Mouse (Mus musculus): ENCODE data around the gene Mtus2. TPM values are rescaled to one million over a fixed set of nuclear protein-coding genes. Genes with fewer than 3 reads are reported as not detected.

Mtus2 gene
- polyA plus RNA-seq, 1 experiment from 2014 or later: 5.5 TPM

GRCm38 (mm10) chr5:148289951-148290350, 332.8 kb downstream of the Mtus2 start:
- Histone ChIP-seq H3K4me3 (ENCODE audit: low read depth, low read length) (no peak overlapping the region), H3K4me1 (ENCODE audit: insufficient read depth, low read depth, low read length) (no peaks in the 10 kb centered on the region), H3K4me2 (replicated peaks; ENCODE audit: low read depth, low read length) (no peak overlapping the region), H3K9me3 (ENCODE audit: low read length) (no peaks in the 10 kb centered on the region), H3K27ac (ENCODE audit: low read length) (no peak overlapping the region), H3K27me3 (replicated peaks; ENCODE audit: insufficient read depth, low read length) (no peaks in the 10 kb centered on the region), H3K36me3 (ENCODE audit: insufficient read depth, low read length) (no peaks in the 10 kb centered on the region), H3K9ac (replicated peaks; ENCODE audit: low read depth) (no peak overlapping the region)
- TF ChIP-seq EP300 (IDR thresholded peaks at IDR 0.05) (no peak), CTCF (IDR thresholded peaks at IDR 0.05) (no peak)
- no peak for ATAC-seq
- no peak for DNase-seq (ENCODE audit: low spot score)
- WGBS: 73% methylated on average over 7 of the region's 7 CpGs

DNA sequence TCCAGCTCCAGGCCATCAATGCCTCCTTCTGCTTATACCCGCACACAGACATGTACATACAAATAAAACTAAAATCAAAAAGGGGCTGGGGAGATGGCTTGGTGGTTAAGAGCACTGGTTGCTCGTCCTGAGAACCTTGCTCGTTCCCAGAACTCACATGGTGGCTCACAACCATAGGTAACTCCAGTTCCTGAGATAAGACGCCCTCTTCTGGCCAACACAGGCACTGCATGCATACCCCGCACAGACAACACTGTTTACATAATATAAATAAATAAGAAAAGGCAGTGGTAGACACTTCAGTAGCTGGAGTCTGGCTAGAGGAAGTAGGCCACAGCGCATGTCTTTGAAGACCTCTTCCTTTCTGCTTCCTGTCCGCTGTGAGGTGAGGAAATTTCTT, 335.7 kb downstream of the Mtus2 start:
- Histone ChIP-seq H3K9me3 (ENCODE audit: low read length) (no peaks in the 10 kb centered on the region), H3K27ac (ENCODE audit: low read length) (no peak overlapping the region), H3K36me3 (ENCODE audit: insufficient read depth, low read length) (no peaks in the 10 kb centered on the region), H3K4me3 (ENCODE audit: low read depth, low read length) (no peak overlapping the region), H3K4me2 (replicated peaks; ENCODE audit: low read depth, low read length) (no peak overlapping the region), H3K9ac (replicated peaks; ENCODE audit: low read depth) (no peak overlapping the region), H3K27me3 (replicated peaks; ENCODE audit: insufficient read depth, low read length) (no peaks in the 10 kb centered on the region), H3K4me1 (ENCODE audit: insufficient read depth, low read depth, low read length) (no peaks in the 10 kb centered on the region)
- TF ChIP-seq EP300 (IDR thresholded peaks at IDR 0.05) (no peak), CTCF (IDR thresholded peaks at IDR 0.05) (no peak)
- ATAC-seq: no peak
- WGBS: 69% methylated on average over 7 of the region's 7 CpGs
- no peak for DNase-seq (ENCODE audit: low spot score)

- H3K27ac ChIP-seq (ENCODE audit: low read length): no peak overlapping the region
- DNase-seq (ENCODE audit: low spot score) (no peak), ATAC-seq (no peak)
- WGBS: 83% methylated on average over 7 of the region's 7 CpGs
- H3K9ac ChIP-seq (replicated peaks; ENCODE audit: low read depth): no peak overlapping the region
- H3K9me3 ChIP-seq (ENCODE audit: low read length): no peaks in the 10 kb centered on the region
- no peaks in the 10 kb centered on the region for H3K27me3 ChIP-seq (replicated peaks; ENCODE audit: insufficient read depth, low read length)
- TF ChIP-seq EP300 (IDR thresholded peaks at IDR 0.05) (no peak), CTCF (IDR thresholded peaks at IDR 0.05) (peak; percentile 63)
- H3K36me3 ChIP-seq (ENCODE audit: insufficient read depth, low read length): no peaks in the 10 kb centered on the region
- no peak overlapping the region for H3K4me2 ChIP-seq (replicated peaks; ENCODE audit: low read depth, low read length)
- no peak overlapping the region for H3K4me3 ChIP-seq (ENCODE audit: low read depth, low read length)
- no peaks in the 10 kb centered on the region for H3K4me1 ChIP-seq (ENCODE audit: insufficient read depth, low read depth, low read length)
Measured at GRCm38 (mm10) chr5:148293346-148293745, 336.2 kb downstream of the Mtus2 start.

GRCm38 (mm10) chr5:148302968-148303367, 345.8 kb downstream of the Mtus2 start:
- H3K9me3 ChIP-seq (ENCODE audit: low read length): no peaks in the 10 kb centered on the region
- TF ChIP-seq EP300 (IDR thresholded peaks at IDR 0.05) (no peak), CTCF (IDR thresholded peaks at IDR 0.05) (no peak)
- H3K4me1 ChIP-seq (ENCODE audit: insufficient read depth, low read depth, low read length): no peaks in the 10 kb centered on the region
- H3K27me3 ChIP-seq (replicated peaks; ENCODE audit: insufficient read depth, low read length): no peaks in the 10 kb centered on the region
- ATAC-seq: no peak
- H3K27ac ChIP-seq (ENCODE audit: low read length): no peak overlapping the region
- DNase-seq (ENCODE audit: low spot score): no peak
- WGBS: 76% methylated on average over 11 of the region's 11 CpGs
- no peaks in the 10 kb centered on the region for H3K36me3 ChIP-seq (ENCODE audit: insufficient read depth, low read length)
- no peak overlapping the region for H3K9ac ChIP-seq (replicated peaks; ENCODE audit: low read depth)
- H3K4me2 ChIP-seq (replicated peaks; ENCODE audit: low read depth, low read length): no peak overlapping the region
- H3K4me3 ChIP-seq (ENCODE audit: low read depth, low read length): no peak overlapping the region; the same call in 1 of the 2 replicates

- H3K36me3 ChIP-seq (ENCODE audit: insufficient read depth, low read length): no peaks in the 10 kb centered on the region
- H3K9me3 ChIP-seq (ENCODE audit: low read length): no peaks in the 10 kb centered on the region
- whole genome bisulfite sequencing: 71% methylated on average over 2 of the region's 2 CpGs
- H3K4me1 ChIP-seq (ENCODE audit: insufficient read depth, low read depth, low read length): no peaks in the 10 kb centered on the region
- no peak overlapping the region for H3K4me2 ChIP-seq (replicated peaks; ENCODE audit: low read depth, low read length)
- DNase-seq (ENCODE audit: low spot score) (no peak), ATAC-seq (no peak)
- no peak overlapping the region for H3K27ac ChIP-seq (ENCODE audit: low read length)
- no peaks in the 10 kb centered on the region for H3K27me3 ChIP-seq (replicated peaks; ENCODE audit: insufficient read depth, low read length)
- H3K4me3 ChIP-seq (ENCODE audit: low read depth, low read length): no peak overlapping the region
- TF ChIP-seq CTCF (IDR thresholded peaks at IDR 0.05) (no peak), EP300 (IDR thresholded peaks at IDR 0.05) (no peak)
- no peak overlapping the region for H3K9ac ChIP-seq (replicated peaks; ENCODE audit: low read depth)
Measured at GRCm38 (mm10) chr5:148304112-148304511, 347.0 kb downstream of the Mtus2 start.

- no peak overlapping the region for H3K27ac ChIP-seq (ENCODE audit: low read length)
- peak; percentile 45 for TF ChIP-seq CTCF (IDR thresholded peaks at IDR 0.05)
- TF ChIP-seq EP300 (IDR thresholded peaks at IDR 0.05): no peak
- H3K27me3 ChIP-seq (replicated peaks; ENCODE audit: insufficient read depth, low read length): no peaks in the 10 kb centered on the region
- peak; percentile 39 for DNase-seq (ENCODE audit: low spot score)
- H3K4me3 ChIP-seq (ENCODE audit: low read depth, low read length): peak overlapping the region; percentile 23; the same call in 1 of the 2 replicates
- H3K4me2 ChIP-seq (replicated peaks; ENCODE audit: low read depth, low read length): peak overlapping the region; percentile 42
- H3K9ac ChIP-seq (replicated peaks; ENCODE audit: low read depth): no peak overlapping the region
- no peaks in the 10 kb centered on the region for H3K9me3 ChIP-seq (ENCODE audit: low read length)
- no peaks in the 10 kb centered on the region for H3K4me1 ChIP-seq (ENCODE audit: insufficient read depth, low read depth, low read length)
- 61% methylated on average over 10 of the region's 10 CpGs for WGBS
- ATAC-seq: no peak; the same call in 1 of the 2 replicates
- H3K36me3 ChIP-seq (ENCODE audit: insufficient read depth, low read length): no peaks in the 10 kb centered on the region
Measured at GRCm38 (mm10) chr5:148310790-148311189, 353.7 kb downstream of the Mtus2 start.

DNA sequence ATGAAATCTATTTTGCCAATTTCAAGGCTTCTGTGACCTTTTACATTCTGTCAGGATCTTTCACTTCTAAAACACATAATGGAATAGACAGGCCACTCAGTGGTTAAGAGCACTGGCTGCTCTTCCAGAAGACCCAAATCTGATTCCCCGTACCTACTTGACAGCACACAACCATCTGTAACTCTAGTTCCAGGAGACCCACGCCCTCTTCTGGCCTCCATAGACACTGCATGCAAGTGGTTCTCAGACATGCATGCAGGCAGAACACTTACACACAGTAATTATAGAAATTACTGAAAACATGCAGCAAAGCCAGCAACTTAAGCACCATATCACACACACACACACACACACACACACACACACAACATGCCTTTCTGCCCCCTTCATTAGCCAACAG, 355.3 kb downstream of the Mtus2 start:
- no peak for DNase-seq (ENCODE audit: low spot score)
- H3K9me3 ChIP-seq (ENCODE audit: low read length): no peaks in the 10 kb centered on the region
- H3K4me3 ChIP-seq (ENCODE audit: low read depth, low read length): no peak overlapping the region
- ATAC-seq: no peak
- no peak overlapping the region for H3K27ac ChIP-seq (ENCODE audit: low read length)
- 43% methylated on average over 2 of the region's 2 CpGs for WGBS
- H3K4me1 ChIP-seq (ENCODE audit: insufficient read depth, low read depth, low read length): no peaks in the 10 kb centered on the region
- H3K4me2 ChIP-seq (replicated peaks; ENCODE audit: low read depth, low read length): no peak overlapping the region
- no peak for TF ChIP-seq EP300 (IDR thresholded peaks at IDR 0.05)
- TF ChIP-seq CTCF (IDR thresholded peaks at IDR 0.05): peak; percentile 26; the same call in 1 of the 2 replicates
- no peaks in the 10 kb centered on the region for H3K27me3 ChIP-seq (replicated peaks; ENCODE audit: insufficient read depth, low read length)
- no peak overlapping the region for H3K9ac ChIP-seq (replicated peaks; ENCODE audit: low read depth)
- no peaks in the 10 kb centered on the region for H3K36me3 ChIP-seq (ENCODE audit: insufficient read depth, low read length)
